Comparison of ENCODE assay signal across 16 mouse cellular contexts in genomic region chrX:38460887-38461286, GRCm38 (mm10). TPM values are rescaled to one million over a fixed set of nuclear protein-coding genes. Genes with fewer than 3 reads are reported as not detected.
DNase-seq lines count a peak whose midpoint lies in the region; ATAC-seq lines count a peak whose summit lies in the region.
"Had no signal": no experiment of that assay in that cellular context is flagged by ENCODE, and none has a peak within 500 bp of the region (broad histone marks: within the 10 kb centered on the region; RNA-seq: fewer than 3 reads in every experiment).

No protein-coding gene starts in this region.

- no peaks in the 10 kb centered on the region for H3K9me3 ChIP-seq in kidney, embryonic 16.5 days (ENCODE audit: low read length)
- H3K9me3 ChIP-seq: limb, embryonic 10.5 days; neural tube, embryonic 12.5 days had no signal

- 45% methylated on average over 3 of the region's 3 CpGs for WGBS in kidney, embryonic 16.5 days

- ATAC-seq in kidney, embryonic 16.5 days (ENCODE audit: low FRiP score, low TSS enrichment) = 0 out of 2 replicates have a peak, but pooled peaks have one; percentile 10
- ATAC-seq in inflammation-experienced regulatory T-cells, adult 6 months = peak; percentile 39
- ATAC-seq: forebrain, postnatal 0 days had no signal

- no peak overlapping the region for H3K4me2 ChIP-seq in kidney, embryonic 16.5 days (replicated peaks; ENCODE audit: low read depth, low read length)
- H3K4me2 ChIP-seq: neural tube, embryonic 12.5 days had no signal

- no peak overlapping the region for H3K4me3 ChIP-seq in kidney, embryonic 16.5 days (ENCODE audit: low read length)
- H3K4me3 ChIP-seq: limb, embryonic 10.5 days; neural tube, embryonic 12.5 days had no signal

- H3K9ac ChIP-seq in kidney, embryonic 16.5 days (replicated peaks; ENCODE audit: low read length) = no peak overlapping the region
- H3K9ac ChIP-seq: forebrain, postnatal 0 days; neural tube, embryonic 12.5 days had no signal

- no peaks in the 10 kb centered on the region for H3K36me3 ChIP-seq in kidney, embryonic 16.5 days (ENCODE audit: insufficient read depth, low read length)
- H3K36me3 ChIP-seq: limb, embryonic 10.5 days; neural tube, embryonic 12.5 days had no signal

- DNase-seq in kidney, postnatal 4 days = no peak
- peak; percentile 15 for DNase-seq in CD4-positive, CD25-positive, alpha-beta regulatory T cell, adult 2 months (ENCODE audit: low read depth, low spot score)
- DNase-seq in MEL-GATA-1-ER (ENCODE audit: extremely low read depth, low read depth) = peak; percentile 42
- DNase-seq in urinary bladder, postnatal 36 days (ENCODE audit: low spot score in 2 of 2) = no peak
- no peak for DNase-seq in adrenal gland, postnatal 4 days (ENCODE audit: low spot score in 2 of 2)
- DNase-seq: cerebellum, adult 2 months; forebrain, postnatal 0 days; lung, postnatal 10 days; midbrain, embryonic 14.5 days; retina, postnatal 1 day; spleen, adult 18-20 months; thymus, postnatal 4 days had no signal

- H3K27ac ChIP-seq in kidney, embryonic 16.5 days (ENCODE audit: low read length) = no peak overlapping the region
- H3K27ac ChIP-seq: limb, embryonic 10.5 days; neural tube, embryonic 12.5 days had no signal

- H3K27me3 ChIP-seq in kidney, embryonic 16.5 days (ENCODE audit: insufficient read depth, low read length) = no peaks in the 10 kb centered on the region
- H3K27me3 ChIP-seq: neural tube, embryonic 12.5 days had no signal

- H3K4me1 ChIP-seq in kidney, embryonic 16.5 days (ENCODE audit: insufficient read depth, low read length) = no peaks in the 10 kb centered on the region
- H3K4me1 ChIP-seq: limb, embryonic 10.5 days; neural tube, embryonic 12.5 days had no signal

RNA-seq across cellular contexts. Expression of gene Lamp2, which starts 4.6 kb away (rescaled TPM):
- 187 and 188 TPM in 2 replicates for polyA plus RNA-seq in kidney, embryonic 16.5 days (2015; fragmentation: Nextera tagmentation; extraction: Ambion mirVana)
- 100 to 1,000 TPM in 1 of 3 experiments, 10 to 100 TPM in 2; 55.0 to 106 (median 76.3) TPM for polyA plus RNA-seq in inflammation-experienced regulatory T-cells, adult 6 months (2017; shearing (Covaris generic))
- total RNA-seq in adrenal gland, postnatal 4 days (2021) = 100 to 1,000 TPM; 173 to 184 TPM

Comparison
In these comparisons a context has a peak if more than half of its experiments do, and no peak if none do; other contexts are left out.
1. DNase-seq: peak in CD4-positive, CD25-positive, alpha-beta regulatory T cell, adult 2 months (single experiment) and MEL-GATA-1-ER (single experiment); none in kidney, postnatal 4 days (0 of 2), urinary bladder, postnatal 36 days (0 of 2) and adrenal gland, postnatal 4 days (0 of 2).